Mouse (Mus musculus) cortical plate, adult 2 months (tissue): ENCODE results near the gene Kcne1.

Experiments used
- CTCF ChIP-seq: fragments of 200-500 bp; IDR thresholded peaks from 2 replicates; pipeline ENCODE4 v1.5.1; 2011; ENCODE audit warnings: mild to moderate bottlenecking, control low read depth, low read length; ENCODE audit not compliant: insufficient read depth; ENCODE audit errors: extremely low read depth
- POLR2A ChIP-seq: fragments of 200-500 bp; IDR thresholded peaks from 2 replicates; pipeline ENCODE4 v1.6.1; 2011; ENCODE audit warnings: mild to moderate bottlenecking, low read length, control low read depth; ENCODE audit not compliant: insufficient read depth; ENCODE audit errors: extremely low read depth

GRCm38 (mm10) chr16:92330966-92331365 is 28.3 kb downstream of the Kcne1 start:
- no peak for TF ChIP-seq POLR2A
- no peak for TF ChIP-seq CTCF
